Mouse (Mus musculus) midbrain, embryonic 10.5 days (tissue): ENCODE measurements at regions not wholly inside any gene's neighbourhood (a gene's known extent, or its start where the extent isn't known, plus 50 kb on each side); places are given as distances from the start of the nearest gene placed in this dataset.
"Not testable (repeated sequence)": the region's sequence is repeated elsewhere in the genome, so short reads cannot be mapped to it uniquely, and the experiment has no call there.

Experiments
- DNase-seq: peaks from one replicate; pipeline ENCODE4 v3.0.0-alpha.2; 2017; ENCODE audit warnings: low spot score
- H3K27ac ChIP-seq: fragments of 300-500 bp; sonication (generic); replicated peaks from 2 replicates; pipeline ENCODE4 v1.5.1; 2016; ENCODE audit warnings: mild to moderate bottlenecking
- H3K27me3 ChIP-seq: fragments of 300-500 bp; sonication (generic); 2 replicates; pipeline ENCODE4 v1.6.1; 2016; ENCODE audit warnings: low read depth, mild to moderate bottlenecking; ENCODE audit not compliant: poor library complexity, severe bottlenecking
- H3K36me3 ChIP-seq: fragments of 300-500 bp; sonication (generic); 2 replicates; pipeline ENCODE4 v1.6.1; 2016; ENCODE audit warnings: mild to moderate bottlenecking, moderate library complexity
- H3K4me1 ChIP-seq: fragments of 300-500 bp; sonication (generic); 2 replicates; pipeline ENCODE4 v1.6.1; 2016
- H3K4me3 ChIP-seq: fragments of 300-500 bp; sonication (generic); 2 replicates; pipeline ENCODE4 v1.5.1; 2016; ENCODE audit warnings: mild to moderate bottlenecking, moderate library complexity
- H3K9me3 ChIP-seq: fragments of 300-500 bp; sonication (generic); replicated peaks from 2 replicates; pipeline ENCODE4 v1.6.1; 2016; ENCODE audit warnings: mild to moderate bottlenecking
- WGBS: fragments of 180-500 bp; shearing (Covaris S2); methylation state at CpG from one replicate; pipeline ENCODE4 v1.1.7; 2016; 5-methylcytosine and 5-hydroxymethylcytosine counted together

- Histone ChIP-seq H3K27me3 (no peaks in the 10 kb centered on the region), H3K9me3 (0 out of 2 replicates have a peak, but pooled peaks cover 4% of the 10 kb centered on the region), H3K4me3 (no peak overlapping the region), H3K4me1 (no peaks in the 10 kb centered on the region), H3K36me3 (no peaks in the 10 kb centered on the region), H3K27ac (no peak overlapping the region)
- DNase-seq = no peak
- WGBS = 73% methylated on average over 4 of the region's 4 CpGs
These were observed 167.7 kb downstream of the Ifng start for GRCm38 (mm10) chr10:118608376-118609145.

GRCm38 (mm10) chr10:118609157-118609556 is 168.3 kb downstream of the Ifng start:
- no peaks in the 10 kb centered on the region for H3K36me3 ChIP-seq
- H3K9me3 ChIP-seq = 0 out of 2 replicates have a peak, but pooled peaks cover 4% of the 10 kb centered on the region
- no peak overlapping the region for H3K4me3 ChIP-seq
- H3K27ac ChIP-seq = no peak overlapping the region
- no peak for DNase-seq
- H3K27me3 ChIP-seq = no peaks in the 10 kb centered on the region
- WGBS = 87% methylated on average over 4 of the region's 4 CpGs
- no peaks in the 10 kb centered on the region for H3K4me1 ChIP-seq

GRCm38 (mm10) chr10:118610868-118611461 is 170.1 kb downstream of the Ifng start:
- WGBS = 86% methylated on average over 7 of the region's 7 CpGs
- H3K9me3 ChIP-seq = no peaks in the 10 kb centered on the region

GRCm38 (mm10) chr10:118612091-118612490 is 171.2 kb downstream of the Ifng start:
- 90% methylated on average over 7 of the region's 7 CpGs for WGBS
- Histone ChIP-seq H3K9me3 (no peaks in the 10 kb centered on the region), H3K27me3 (no peaks in the 10 kb centered on the region), H3K4me3 (no peak overlapping the region), H3K4me1 (no peaks in the 10 kb centered on the region), H3K27ac (no peak overlapping the region), H3K36me3 (no peaks in the 10 kb centered on the region)
- no peak for DNase-seq

More at GRCm38 (mm10) chr10:118610868-118611461, 170.1 kb downstream of the Ifng start:
- H3K27ac ChIP-seq = no peak overlapping the region
- no peaks in the 10 kb centered on the region for H3K27me3 ChIP-seq
- H3K4me3 ChIP-seq = no peak overlapping the region
- H3K36me3 ChIP-seq = no peaks in the 10 kb centered on the region
- DNase-seq = no peak
- no peaks in the 10 kb centered on the region for H3K4me1 ChIP-seq

- no peak overlapping the region for H3K4me3 ChIP-seq
- H3K36me3 ChIP-seq = no peaks in the 10 kb centered on the region
- H3K27me3 ChIP-seq = no peaks in the 10 kb centered on the region
- 89% methylated on average over 14 of the region's 14 CpGs for WGBS
- H3K4me1 ChIP-seq = no peaks in the 10 kb centered on the region
- no peaks in the 10 kb centered on the region for H3K9me3 ChIP-seq
- no peak overlapping the region for H3K27ac ChIP-seq
- no peak for DNase-seq
These were observed 172.3 kb downstream of the Ifng start for GRCm38 (mm10) chr10:118613056-118613695.

- no peak overlapping the region for H3K4me3 ChIP-seq
- H3K27ac ChIP-seq = no peak overlapping the region
- H3K36me3 ChIP-seq = no peaks in the 10 kb centered on the region
- no peaks in the 10 kb centered on the region for H3K9me3 ChIP-seq
- WGBS = 92% methylated on average over 6 of the region's 6 CpGs
- no peaks in the 10 kb centered on the region for H3K4me1 ChIP-seq
- no peak for DNase-seq
- H3K27me3 ChIP-seq = no peaks in the 10 kb centered on the region
These were observed 173.5 kb downstream of the Ifng start for GRCm38 (mm10) chr10:118614251-118614865.

- Histone ChIP-seq H3K27ac (no peak overlapping the region), H3K4me3 (no peak overlapping the region), H3K27me3 (no peaks in the 10 kb centered on the region), H3K36me3 (no peaks in the 10 kb centered on the region), H3K9me3 (no peaks in the 10 kb centered on the region), H3K4me1 (no peaks in the 10 kb centered on the region)
- 87% methylated on average over 10 of the region's 10 CpGs for whole genome bisulfite sequencing
- no peak for DNase-seq
These were observed 174.5 kb downstream of the Ifng start for GRCm38 (mm10) chr10:118615131-118616020.

GRCm38 (mm10) chr10:118616031-118616615 is 175.3 kb downstream of the Ifng start:
- H3K4me1 ChIP-seq = no peaks in the 10 kb centered on the region
- H3K36me3 ChIP-seq = no peaks in the 10 kb centered on the region
- 91% methylated on average over 5 of the region's 5 CpGs for WGBS
- H3K9me3 ChIP-seq = no peaks in the 10 kb centered on the region
- H3K4me3 ChIP-seq = no peak overlapping the region
- no peaks in the 10 kb centered on the region for H3K27me3 ChIP-seq
- DNase-seq = no peak
- H3K27ac ChIP-seq = no peak overlapping the region

- Histone ChIP-seq H3K9me3 (no peaks in the 10 kb centered on the region), H3K27me3 (no peaks in the 10 kb centered on the region), H3K4me1 (no peaks in the 10 kb centered on the region), H3K27ac (no peak overlapping the region), H3K36me3 (no peaks in the 10 kb centered on the region), H3K4me3 (no peak overlapping the region)
- WGBS = 89% methylated on average over 6 of the region's 6 CpGs
- no peak for DNase-seq
These were observed 176.6 kb downstream of the Ifng start for GRCm38 (mm10) chr10:118617291-118618044.

GRCm38 (mm10) chr10:118618251-118618650 is 177.4 kb downstream of the Ifng start:
- H3K9me3 ChIP-seq, H3K27me3 ChIP-seq, H3K4me1 ChIP-seq, DNase-seq, H3K4me3 ChIP-seq, H3K27ac ChIP-seq, H3K36me3 ChIP-seq: not testable (repeated sequence)
- 95% methylated on average over 4 of the region's 4 CpGs for WGBS

- no peak overlapping the region for H3K4me3 ChIP-seq
- H3K9me3 ChIP-seq = no peaks in the 10 kb centered on the region
- 88% methylated on average over 10 of the region's 10 CpGs for WGBS
- H3K36me3 ChIP-seq = no peaks in the 10 kb centered on the region
- no peak for DNase-seq
- H3K27me3 ChIP-seq = no peaks in the 10 kb centered on the region
- no peaks in the 10 kb centered on the region for H3K4me1 ChIP-seq
- H3K27ac ChIP-seq = no peak overlapping the region
These were observed 178.1 kb downstream of the Ifng start for GRCm38 (mm10) chr10:118618766-118619600.
